Mouse (Mus musculus) layer of hippocampus, postnatal 25 days (tissue): ENCODE results near the gene Tsacc. TPM values are rescaled to one million over a fixed set of nuclear protein-coding genes. Genes with fewer than 3 reads are reported as not detected.
A peak's percentile ranks its signal among the peaks of the same experiment; 100 is the strongest.
"Not testable (repeated sequence)": the region's sequence is repeated elsewhere in the genome, so short reads cannot be mapped to it uniquely, and the experiment has no call there.

Experiments used
- DNase-seq, 2 experiments: peaks; one replicate each; pipeline ENCODE4 v3.0.0; 2022; ENCODE audit warnings: mixed read lengths in 2 of 2, low spot score in 1 of 2; ENCODE audit errors: extremely low spot score in 1 of 2
- total RNA-seq, 2 experiments: library from RNA; stranded (reverse); gene quantifications; 2 replicates each; pipeline ENCODE4 v1.2.3; 2021

The Tsacc gene
- total RNA-seq, 2 experiments from 2014 or later = 3.2 to 10.5 TPM

DNA sequence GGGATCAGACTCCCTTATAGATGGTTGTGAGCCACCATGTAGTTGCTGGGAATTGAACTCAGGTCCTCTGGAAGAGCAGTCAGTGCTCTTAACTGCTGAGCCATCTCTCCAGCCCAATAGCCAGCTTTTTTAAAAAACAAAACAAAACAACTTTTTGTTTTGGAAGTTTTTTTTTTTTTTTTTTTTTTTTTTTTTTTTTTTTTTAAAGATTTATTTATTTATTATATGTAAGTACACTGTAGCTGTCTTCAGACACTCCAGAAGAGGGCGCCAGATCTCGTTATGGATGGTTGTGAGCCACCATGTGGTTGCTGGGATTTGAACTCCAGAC, 11.3 kb downstream of the Tsacc start:
- DNase-seq = not testable (repeated sequence)

DNA sequence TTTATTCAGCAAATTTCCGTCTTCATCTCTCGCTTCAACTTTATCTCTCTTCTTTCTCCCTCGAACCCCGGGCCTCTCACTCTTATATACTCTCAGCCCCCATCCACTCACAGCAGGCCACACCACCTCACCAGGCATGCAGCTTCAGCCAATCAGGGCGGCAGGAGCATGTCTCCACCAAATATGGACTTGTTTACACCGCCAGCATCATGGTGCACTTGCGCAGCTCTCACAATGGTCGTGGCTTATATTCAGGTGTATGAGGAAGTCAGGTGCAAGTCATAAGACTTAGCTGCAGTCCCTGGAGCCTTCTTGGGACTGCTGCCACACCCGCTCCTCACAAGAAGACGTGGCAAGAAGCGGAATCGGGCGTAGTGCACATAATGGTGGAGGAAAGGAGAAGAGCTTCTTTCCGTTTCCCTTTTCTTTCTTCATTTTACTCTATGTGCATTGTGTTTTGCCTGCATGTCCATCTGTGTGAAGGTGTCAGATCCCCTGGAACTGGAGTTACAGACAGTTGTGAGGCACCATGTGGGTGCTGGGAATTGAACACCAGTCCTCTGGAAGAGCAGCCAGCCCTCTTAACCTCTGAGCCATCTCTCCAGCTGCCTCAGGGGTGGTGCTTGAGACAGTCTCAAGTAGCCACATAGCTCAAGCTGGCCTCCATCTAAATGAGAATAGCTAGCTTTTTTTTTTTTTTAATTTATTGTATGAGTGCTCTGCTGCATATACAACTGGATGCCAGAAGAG, 11.8 kb downstream of the Tsacc start:
- DNase-seq = not testable (repeated sequence)

GRCm38 (mm10) chr3:88281141-88281916, 15.5 kb downstream of the Tsacc start:
- DNase-seq = not testable (repeated sequence)

DNA sequence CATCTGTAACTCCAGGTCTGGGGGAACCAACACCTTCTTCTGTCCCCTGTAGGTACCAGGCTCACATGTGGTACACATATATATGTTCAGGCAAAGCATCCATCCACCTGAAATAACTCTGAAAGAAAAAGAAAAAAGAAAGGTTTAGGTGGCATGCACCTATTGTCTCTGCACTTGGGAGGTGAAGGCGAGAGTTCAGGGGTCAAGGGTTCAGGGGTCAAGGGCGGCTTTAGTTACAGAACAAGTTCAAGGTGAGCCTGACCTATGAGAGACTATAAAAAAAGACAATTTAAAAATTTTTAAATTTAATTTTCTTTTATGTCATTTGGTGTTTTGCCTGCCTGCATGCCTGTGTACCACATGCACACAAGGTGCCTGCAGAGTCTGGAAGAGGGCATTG, 16.8 kb downstream of the Tsacc start:
- no peak for DNase-seq

DNA sequence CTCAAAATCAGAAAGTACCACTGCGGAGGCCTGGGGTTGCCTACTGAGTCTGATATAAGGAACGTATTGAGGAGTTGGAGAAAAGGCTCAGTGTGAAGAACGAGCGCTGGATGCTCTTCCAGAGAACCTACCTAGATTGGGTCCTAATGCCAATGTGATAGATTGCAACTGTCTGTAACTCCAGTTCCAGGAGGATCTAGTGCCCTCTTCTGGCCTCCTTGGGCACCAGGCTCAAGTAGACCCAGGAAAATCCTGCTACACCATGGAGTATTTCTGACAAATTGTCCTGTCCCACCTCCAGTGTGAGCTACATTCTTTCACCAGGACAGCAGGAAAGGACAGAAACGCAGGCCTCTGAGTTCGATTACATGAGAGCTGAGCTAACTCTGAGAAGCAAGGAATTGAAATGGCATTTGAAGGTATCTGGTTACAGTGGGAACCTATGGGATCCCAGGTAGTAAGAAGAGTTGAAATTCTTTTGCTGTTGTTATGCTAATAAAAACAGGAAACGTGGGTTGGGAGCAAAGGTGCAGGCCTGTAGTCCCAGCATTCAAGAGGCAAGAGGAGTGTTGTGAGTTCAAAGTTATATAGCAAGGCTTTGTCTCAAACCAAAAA, 20.2 kb downstream of the Tsacc start:
- DNase-seq = no peak

DNA sequence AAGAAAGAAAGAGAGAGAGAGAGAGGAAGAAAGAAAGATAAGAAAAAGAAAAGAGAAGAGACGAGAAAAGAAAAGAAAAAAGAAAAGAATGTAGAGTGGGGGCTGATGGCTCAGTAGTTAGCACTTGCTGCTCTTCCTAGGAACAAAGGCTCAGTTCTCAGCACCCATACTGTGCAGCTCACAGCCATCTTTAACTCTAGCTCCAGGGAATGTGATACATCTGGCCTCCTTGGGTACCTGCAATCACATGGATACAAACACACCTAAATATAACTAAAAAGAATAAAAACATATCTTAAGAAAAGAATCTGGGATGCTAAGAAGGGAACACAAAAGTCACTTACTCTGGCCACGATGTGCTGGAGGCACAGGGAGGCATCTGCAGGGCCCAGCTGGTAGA, 20.7 kb downstream of the Tsacc start:
- no peak for DNase-seq

GRCm38 (mm10) chr3:88274002-88274401, 22.8 kb downstream of the Tsacc start:
- DNase-seq = no peak

DNA sequence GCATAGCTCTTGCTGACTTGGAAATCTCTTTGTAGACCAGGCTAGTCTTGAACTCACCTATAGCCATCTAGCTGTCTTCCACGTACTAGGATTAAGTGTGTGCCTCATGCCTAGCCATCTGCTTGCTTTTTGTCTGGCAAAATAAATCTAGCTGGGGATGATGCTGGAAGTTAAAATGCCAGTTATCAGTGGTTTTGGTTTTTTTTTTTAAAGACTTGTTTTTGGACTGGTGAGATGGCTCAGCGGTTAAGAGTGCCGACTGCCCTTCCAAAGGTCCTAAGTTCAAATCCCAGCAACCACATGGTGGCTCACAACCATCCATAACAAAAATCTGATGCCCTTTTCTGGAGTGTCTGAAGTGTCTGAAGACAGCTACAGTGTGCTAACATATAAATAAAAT, 24.9 kb downstream of the Tsacc start:
- no peak for DNase-seq

DNA sequence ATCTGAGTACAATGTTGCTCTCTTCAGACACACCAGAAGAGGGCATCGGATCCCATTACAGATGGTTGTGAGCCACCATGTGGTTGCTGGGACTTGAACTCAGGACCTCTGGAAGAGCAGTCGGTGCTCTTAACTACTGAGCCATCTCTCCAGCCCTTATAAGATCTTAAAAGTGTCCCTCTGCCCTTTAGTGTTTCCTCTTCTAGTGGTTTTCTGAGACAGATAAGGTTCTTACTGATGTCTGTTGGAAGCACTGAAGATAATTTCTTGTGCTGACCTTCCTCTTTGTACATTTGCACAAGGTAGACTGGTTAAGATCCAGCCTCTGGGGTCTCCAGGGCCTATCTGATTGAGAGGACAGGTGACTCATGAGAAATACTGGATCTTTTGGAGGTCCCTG, 25.5 kb downstream of the Tsacc start:
- not testable (repeated sequence) for DNase-seq

GRCm38 (mm10) chr3:88268991-88269390, 27.8 kb downstream of the Tsacc start:
- DNase-seq = no peak

DNA sequence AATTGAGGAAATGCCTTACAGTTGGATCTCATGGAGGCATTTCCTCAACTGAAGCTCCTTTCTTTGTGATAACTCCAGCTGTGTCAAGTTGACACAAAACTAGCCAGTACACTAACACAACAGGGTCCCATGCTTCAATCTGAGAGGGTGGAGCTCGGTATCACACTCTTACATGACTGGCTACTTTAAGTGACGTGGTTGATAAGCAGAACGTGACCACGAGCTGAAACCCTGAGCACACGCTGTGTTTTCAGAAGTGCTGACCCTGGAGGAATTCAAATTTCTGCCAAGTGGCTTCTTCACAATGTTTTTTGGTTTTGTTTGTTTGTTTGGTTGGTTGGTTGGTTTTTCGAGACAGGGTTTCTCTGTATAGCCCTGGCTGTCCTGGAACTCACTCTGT, 28.8 kb downstream of the Tsacc start:
- not testable (repeated sequence) for DNase-seq

GRCm38 (mm10) chr3:88262346-88262745, 34.5 kb downstream of the Tsacc start:
- DNase-seq = no peak

GRCm38 (mm10) chr3:88256382-88256781, 40.4 kb downstream of the Tsacc start:
- no peak for DNase-seq

DNA sequence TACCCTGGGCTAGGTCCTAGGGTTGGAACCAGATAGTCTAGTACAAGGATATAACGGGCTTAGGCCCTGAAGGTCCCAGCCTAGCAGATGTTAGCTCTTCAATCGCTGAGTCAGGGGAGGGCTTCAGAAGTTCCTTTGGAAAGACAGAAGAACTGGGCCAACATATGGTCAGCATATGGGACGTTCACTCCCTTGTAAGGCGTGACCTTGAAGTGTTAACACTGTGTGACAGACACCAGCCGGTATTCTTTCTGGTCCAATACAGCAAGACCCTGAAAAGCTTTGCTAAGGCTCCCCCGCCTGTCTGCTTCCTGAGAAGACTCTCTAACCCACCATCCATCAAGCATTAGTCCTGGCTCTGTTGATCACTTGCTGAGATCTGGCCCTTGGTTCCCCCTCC, 40.8 kb downstream of the Tsacc start:
- DNase-seq = no peak

- no peak for DNase-seq
Measured at GRCm38 (mm10) chr3:88254268-88254926, 42.4 kb downstream of the Tsacc start, which contains the start of gene Rhbg. Rhbg (minus strand) TSS chr3:88254709.

DNA sequence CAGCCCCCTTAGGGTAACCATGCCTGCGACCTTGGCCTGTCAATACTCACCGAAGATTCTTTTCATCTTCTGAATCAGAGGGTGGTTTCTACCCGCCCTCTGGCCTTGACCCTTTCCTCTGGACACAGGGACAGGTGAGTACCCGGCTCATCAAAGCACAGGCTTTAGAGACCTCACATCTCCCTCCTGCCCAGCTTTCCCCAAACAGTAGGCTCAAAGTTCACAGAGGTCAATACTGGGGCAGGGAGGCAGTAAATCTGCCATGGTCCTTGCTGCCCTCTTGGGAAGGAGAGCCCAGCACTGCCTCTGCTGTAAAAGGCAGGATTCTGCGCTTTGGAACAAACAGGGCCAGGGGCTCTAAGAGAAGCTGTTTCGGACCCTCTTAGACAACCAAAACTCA, 44.1 kb downstream of the Tsacc start:
- DNase-seq = no peak

DNA sequence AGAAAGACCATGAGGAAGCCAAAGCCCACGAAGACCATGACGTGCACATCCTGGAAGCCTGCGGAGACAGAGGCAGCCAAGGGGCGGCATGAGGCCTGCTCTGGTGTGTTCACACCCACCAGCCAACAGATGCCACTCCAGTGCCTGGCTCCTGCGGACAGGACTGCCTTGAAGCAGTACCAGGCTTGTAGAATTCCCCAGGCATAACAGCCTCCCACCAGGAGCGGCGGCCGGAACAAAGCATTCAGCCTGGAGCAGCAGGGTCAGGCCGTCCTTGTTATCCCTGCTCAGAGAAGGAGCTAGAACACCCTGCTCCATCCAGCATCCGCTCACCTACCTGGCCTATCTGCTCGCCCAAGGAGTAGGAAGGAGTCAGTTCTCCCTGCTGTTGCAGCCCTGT, 48.4 kb downstream of the Tsacc start:
- DNase-seq = no peak

DNA sequence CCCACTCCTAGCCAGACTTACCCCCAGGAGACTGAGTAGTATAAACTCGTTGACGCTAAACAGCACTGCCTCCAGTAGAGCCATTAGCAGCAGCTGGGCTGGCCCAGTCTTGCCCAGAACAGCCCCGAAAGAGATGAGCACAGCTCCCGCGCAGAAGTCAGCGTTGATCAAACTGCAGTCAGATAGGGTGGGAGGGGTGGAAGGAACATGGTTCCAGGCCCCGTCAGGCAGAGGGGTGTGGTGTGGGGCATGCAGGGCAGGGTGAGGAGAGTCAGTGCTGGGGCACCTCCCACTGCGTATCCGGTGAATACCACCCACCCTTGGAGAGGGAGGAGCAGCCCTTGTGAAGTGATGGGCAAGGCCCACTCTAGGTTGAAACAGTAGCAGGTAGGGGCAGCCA, 49.1 kb downstream of the Tsacc start:
- no peak for DNase-seq

- peak; percentile 79 to 89 for DNase-seq
Measured at GRCm38 (mm10) chr3:88245811-88246210, 51.0 kb downstream of the Tsacc start.

GRCm38 (mm10) chr3:88244071-88244470, 52.7 kb downstream of the Tsacc start:
- DNase-seq = peak in 1 of 2 experiments; percentile 68

DNA sequence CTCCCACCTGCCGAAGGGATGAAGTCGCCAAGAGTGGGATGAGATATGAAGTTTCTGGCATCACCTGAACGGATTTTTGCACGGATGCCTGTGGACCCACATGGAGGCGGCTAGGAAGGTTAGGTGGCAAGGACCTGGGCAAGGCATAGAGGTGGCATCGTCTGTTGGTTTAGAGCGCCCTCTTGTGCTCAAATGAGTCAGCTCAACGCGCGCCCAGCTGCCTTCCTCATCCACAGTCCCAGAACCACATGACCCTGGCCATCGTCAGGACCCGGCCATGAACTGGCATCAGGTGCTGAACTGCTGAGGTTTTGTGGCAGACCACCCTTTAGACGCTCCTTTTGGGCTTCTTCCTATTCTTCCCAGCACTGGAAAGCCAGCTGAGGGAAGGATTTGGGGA, 54.3 kb downstream of the Tsacc start:
- DNase-seq = peak; percentile 78 to 88
